ENCODE assay signal across 12 mouse cellular contexts in the genomic region with DNA sequence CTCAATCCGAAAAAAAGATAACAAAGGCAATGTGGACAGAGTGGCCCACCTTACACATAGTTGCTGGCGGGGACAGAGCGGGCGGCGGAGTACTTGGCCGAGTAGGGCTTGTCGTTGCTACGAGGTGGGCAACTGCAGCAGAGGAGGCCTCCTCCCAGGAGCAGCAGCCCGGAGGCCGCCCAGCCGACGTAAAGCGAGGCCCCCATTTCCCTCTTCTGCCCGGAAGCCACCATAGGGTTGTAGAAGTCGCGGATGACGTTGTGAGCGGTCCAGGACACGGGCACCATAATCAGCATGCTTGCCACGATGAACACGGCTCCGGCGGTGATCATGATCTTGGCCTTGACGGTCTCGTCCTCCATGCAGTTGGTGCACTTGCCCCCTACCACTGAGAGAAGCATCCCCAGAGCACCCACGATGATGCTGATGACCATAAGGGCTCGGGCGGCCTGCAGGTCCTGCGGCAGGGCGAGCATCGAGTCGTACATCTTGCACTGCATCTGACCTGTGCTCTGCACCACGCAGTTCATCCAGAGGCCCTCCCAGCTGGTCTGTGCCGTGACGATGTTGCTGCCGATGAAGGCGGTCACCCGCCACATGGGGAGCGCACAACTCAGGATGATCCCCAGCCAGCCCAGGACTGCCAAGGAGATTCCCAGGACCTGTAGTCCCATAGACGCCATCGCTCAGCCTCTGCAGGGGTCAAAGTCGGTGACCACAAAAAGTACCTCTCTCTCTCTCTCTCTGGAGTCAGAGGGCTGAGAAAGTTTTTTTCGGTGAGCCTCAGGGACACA. TPM values are rescaled to one million over a fixed set of nuclear protein-coding genes. Genes with fewer than 3 reads are reported as not detected.
DNase-seq lines count a peak whose midpoint lies in the region; ATAC-seq lines count a peak whose summit lies in the region.
"Had no signal": no experiment of that assay in that cellular context is flagged by ENCODE, and none has a peak within 500 bp of the region (broad histone marks: within the 10 kb centered on the region; RNA-seq: fewer than 3 reads in every experiment).

No protein-coding gene starts in this region.

- ATAC-seq in heart, embryonic 11.5 days (replicated peaks; ENCODE audit: insufficient number of reproducible peaks, low FRiP score, low TSS enrichment), result no peak
- ATAC-seq in lung, embryonic 16.5 days (ENCODE audit: low read depth), result peak; percentile 24
- no peak for ATAC-seq in embryonic facial prominence, embryonic 12.5 days (ENCODE audit: insufficient number of reproducible peaks, insufficient read depth, low FRiP score, low TSS enrichment)
- no peak for ATAC-seq in midbrain, embryonic 12.5 days (ENCODE audit: low FRiP score, low read depth)
- ATAC-seq in activated CD4-positive, CD25-positive, alpha-beta regulatory T cell, adult 4 months, result no peak

- peaks cover 17% of the 10 kb centered on the region for H3K4me1 ChIP-seq in heart, embryonic 11.5 days (ENCODE audit: control insufficient read depth, insufficient read depth, low read length)
- H3K4me1 ChIP-seq in lung, embryonic 16.5 days (replicated peaks; ENCODE audit: control insufficient read depth, insufficient read depth, low read length), result peaks cover 23% of the 10 kb centered on the region
- H3K4me1 ChIP-seq in embryonic facial prominence, embryonic 12.5 days, result peaks cover 9% of the 10 kb centered on the region
- H3K4me1 ChIP-seq in midbrain, embryonic 12.5 days, result peaks cover 10% of the 10 kb centered on the region; the same call in 1 of the 2 replicates

- no peak for DNase-seq in heart, adult 18-20 months
- DNase-seq in lung, adult 18-20 months, result no peak
- DNase-seq in adrenal gland, postnatal 14 days, result no peak
- DNase-seq: cerebellum, postnatal 10 days; gastrocnemius, adult 2 months; right cerebral cortex, postnatal 14 days had no signal

- H3K9ac ChIP-seq in heart, embryonic 11.5 days (ENCODE audit: low read depth, low read length), result no peak overlapping the region
- H3K9ac ChIP-seq in lung, embryonic 16.5 days (ENCODE audit: low read length), result peak overlapping the region; percentile 67
- H3K9ac ChIP-seq in embryonic facial prominence, embryonic 12.5 days, result peak overlapping the region; percentile 41
- no peak overlapping the region for H3K9ac ChIP-seq in midbrain, embryonic 12.5 days (replicated peaks)

- peak overlapping the region; percentile 45 for H3K4me2 ChIP-seq in heart, embryonic 11.5 days
- peak overlapping the region; percentile 49 for H3K4me2 ChIP-seq in lung, embryonic 16.5 days (ENCODE audit: low read depth, low read length)
- H3K4me2 ChIP-seq in embryonic facial prominence, embryonic 12.5 days (replicated peaks), result peak overlapping the region; percentile 33
- peak overlapping the region; percentile 21 for H3K4me2 ChIP-seq in midbrain, embryonic 12.5 days (replicated peaks)

- peak overlapping the region; percentile 24 for H3K4me3 ChIP-seq in heart, embryonic 11.5 days (ENCODE audit: low read depth, low read length)
- H3K4me3 ChIP-seq in lung, embryonic 16.5 days (ENCODE audit: low read length), result peak overlapping the region; percentile 54
- H3K4me3 ChIP-seq in embryonic facial prominence, embryonic 12.5 days, result peak overlapping the region; percentile 30
- no peak overlapping the region for H3K4me3 ChIP-seq in midbrain, embryonic 12.5 days
- H3K4me3 ChIP-seq: gastrocnemius, adult 2 months had no signal

- 21% methylated on average over 43 of the region's 43 CpGs for WGBS in heart, embryonic 11.5 days (ENCODE audit: insufficient replicate concordance)
- WGBS in lung, embryonic 16.5 days, result 18% methylated on average over 43 of the region's 43 CpGs
- 15% methylated on average over 43 of the region's 43 CpGs for WGBS in embryonic facial prominence, embryonic 12.5 days
- WGBS in midbrain, embryonic 12.5 days, result 19% methylated on average over 43 of the region's 43 CpGs

- H3K36me3 ChIP-seq in heart, embryonic 11.5 days (ENCODE audit: control insufficient read depth, insufficient read depth, low read length), result no peaks in the 10 kb centered on the region
- no peaks in the 10 kb centered on the region for H3K36me3 ChIP-seq in lung, embryonic 16.5 days (ENCODE audit: control insufficient read depth, insufficient read depth, low read length)
- H3K36me3 ChIP-seq in embryonic facial prominence, embryonic 12.5 days, result no peaks in the 10 kb centered on the region
- H3K36me3 ChIP-seq in midbrain, embryonic 12.5 days, result no peaks in the 10 kb centered on the region

- H3K27ac ChIP-seq in heart, embryonic 11.5 days (ENCODE audit: low read depth, low read length), result no peak overlapping the region
- H3K27ac ChIP-seq in lung, embryonic 16.5 days (ENCODE audit: low read length), result peak overlapping the region; percentile 92
- H3K27ac ChIP-seq in embryonic facial prominence, embryonic 12.5 days, result peak overlapping the region; percentile 63; the same call in 1 of the 2 replicates
- no peak overlapping the region for H3K27ac ChIP-seq in midbrain, embryonic 12.5 days (replicated peaks)
- H3K27ac ChIP-seq: gastrocnemius, adult 2 months had no signal

- peaks cover 25% of the 10 kb centered on the region for H3K27me3 ChIP-seq in heart, embryonic 11.5 days (ENCODE audit: control insufficient read depth, insufficient read depth, low read length)
- no peaks in the 10 kb centered on the region for H3K27me3 ChIP-seq in lung, embryonic 16.5 days (ENCODE audit: control insufficient read depth, insufficient read depth, low read depth, low read length)
- H3K27me3 ChIP-seq in embryonic facial prominence, embryonic 12.5 days, result peaks cover 46% of the 10 kb centered on the region
- H3K27me3 ChIP-seq in midbrain, embryonic 12.5 days, result peaks cover 51% of the 10 kb centered on the region

- H3K9me3 ChIP-seq in heart, embryonic 11.5 days (replicated peaks; ENCODE audit: control insufficient read depth, low read length), result no peaks in the 10 kb centered on the region
- H3K9me3 ChIP-seq in lung, embryonic 16.5 days (ENCODE audit: control insufficient read depth, low read length), result no peaks in the 10 kb centered on the region
- no peaks in the 10 kb centered on the region for H3K9me3 ChIP-seq in embryonic facial prominence, embryonic 12.5 days
- H3K9me3 ChIP-seq in midbrain, embryonic 12.5 days, result no peaks in the 10 kb centered on the region

RNA-seq across cellular contexts. Expression of a gene that starts 0.5 kb away (rescaled TPM):
- polyA plus RNA-seq in heart, embryonic 11.5 days (2014; fragmentation: Nextera tagmentation; extraction: Ambion mirVana), result 1.4 and 1.7 TPM in 2 replicates
- total RNA-seq in heart, adult 18-20 months (2021), result under 1 TPM in 1 of 2 experiments, not detected in 1; 0.62 TPM
- 33.0 and 33.1 TPM in 2 replicates for polyA plus RNA-seq in lung, embryonic 16.5 days (2015; fragmentation: Nextera tagmentation; extraction: Ambion mirVana)
- 11.8 and 14.6 TPM in 2 replicates for polyA plus RNA-seq in embryonic facial prominence, embryonic 12.5 days (2016; fragmentation: Nextera tagmentation; extraction: Ambion mirVana)
- polyA plus RNA-seq in midbrain, embryonic 12.5 days (2016; fragmentation: Nextera tagmentation; extraction: Ambion mirVana), result 0.98 and 2.0 TPM in 2 replicates
- not detected in 2 replicates for total RNA-seq in adrenal gland, postnatal 14 days (2021)
- polyA plus RNA-seq in activated CD4-positive, CD25-positive, alpha-beta regulatory T cell, adult 4 months (2017; shearing (Covaris generic)), result not detected
- total RNA-seq: gastrocnemius, adult 2 months; layer of hippocampus, postnatal 10 days had no signal

RNA-seq across cellular contexts. Expression of a gene that starts 14.1 kb away (rescaled TPM):
- 10.3 and 11.1 TPM in 2 replicates for polyA plus RNA-seq in heart, embryonic 11.5 days (2014; fragmentation: Nextera tagmentation; extraction: Ambion mirVana)
- total RNA-seq in heart, adult 18-20 months (2021), result 1 to 10 TPM; 5.7 to 7.2 TPM
- polyA plus RNA-seq in lung, embryonic 16.5 days (2015; fragmentation: Nextera tagmentation; extraction: Ambion mirVana), result 30.6 and 33.5 TPM in 2 replicates
- 21.7 and 21.8 TPM in 2 replicates for polyA plus RNA-seq in embryonic facial prominence, embryonic 12.5 days (2016; fragmentation: Nextera tagmentation; extraction: Ambion mirVana)
- polyA plus RNA-seq in midbrain, embryonic 12.5 days (2016; fragmentation: Nextera tagmentation; extraction: Ambion mirVana), result 9.5 and 10.4 TPM in 2 replicates
- total RNA-seq in adrenal gland, postnatal 14 days (2021), result 24.5 and 28.5 TPM in 2 replicates
- 10 to 100 TPM; 20.4 to 23.3 TPM for polyA plus RNA-seq in activated CD4-positive, CD25-positive, alpha-beta regulatory T cell, adult 4 months (2017; shearing (Covaris generic))

RNA-seq across cellular contexts. Expression of a gene that starts 30.9 kb away (rescaled TPM):
- polyA plus RNA-seq in heart, embryonic 11.5 days (2014; fragmentation: Nextera tagmentation; extraction: Ambion mirVana), result 15.0 and 17.1 TPM in 2 replicates
- not detected for total RNA-seq in heart, adult 18-20 months (2021)
- polyA plus RNA-seq in lung, embryonic 16.5 days (2015; fragmentation: Nextera tagmentation; extraction: Ambion mirVana), result 0.75 and 3.3 TPM in 2 replicates
- 2.4 and 2.9 TPM in 2 replicates for polyA plus RNA-seq in embryonic facial prominence, embryonic 12.5 days (2016; fragmentation: Nextera tagmentation; extraction: Ambion mirVana)
- 2.5 TPM in 2 replicates for polyA plus RNA-seq in midbrain, embryonic 12.5 days (2016; fragmentation: Nextera tagmentation; extraction: Ambion mirVana)
- 0.60 and 3.7 TPM in 2 replicates for total RNA-seq in adrenal gland, postnatal 14 days (2021)
- 1 to 10 TPM in 1 of 2 experiments, not detected in 1; 1.3 TPM for polyA plus RNA-seq in activated CD4-positive, CD25-positive, alpha-beta regulatory T cell, adult 4 months (2017; shearing (Covaris generic))
- total RNA-seq: gastrocnemius, adult 2 months; layer of hippocampus, postnatal 10 days had no signal

RNA-seq across cellular contexts. Expression of a gene that starts 39.7 kb away (rescaled TPM):
- polyA plus RNA-seq in heart, embryonic 11.5 days (2014; fragmentation: Nextera tagmentation; extraction: Ambion mirVana), result not detected in 2 replicates
- not detected for total RNA-seq in heart, adult 18-20 months (2021)
- polyA plus RNA-seq in lung, embryonic 16.5 days (2015; fragmentation: Nextera tagmentation; extraction: Ambion mirVana), result not detected in 2 replicates
- polyA plus RNA-seq in embryonic facial prominence, embryonic 12.5 days (2016; fragmentation: Nextera tagmentation; extraction: Ambion mirVana), result not detected in 2 replicates
- not detected in 2 replicates for polyA plus RNA-seq in midbrain, embryonic 12.5 days (2016; fragmentation: Nextera tagmentation; extraction: Ambion mirVana)
- total RNA-seq in adrenal gland, postnatal 14 days (2021), result not detected in 2 replicates
- not detected for polyA plus RNA-seq in activated CD4-positive, CD25-positive, alpha-beta regulatory T cell, adult 4 months (2017; shearing (Covaris generic))
- total RNA-seq: gastrocnemius, adult 2 months; layer of hippocampus, postnatal 10 days had no signal

RNA-seq across cellular contexts. Expression of a gene that starts 39.8 kb away (rescaled TPM):
- 1.2 and 1.5 TPM in 2 replicates for polyA plus RNA-seq in heart, embryonic 11.5 days (2014; fragmentation: Nextera tagmentation; extraction: Ambion mirVana)
- total RNA-seq in heart, adult 18-20 months (2021), result 1 to 10 TPM in 1 of 2 experiments, under 1 TPM in 1; 0.20 to 1.8 TPM
- polyA plus RNA-seq in lung, embryonic 16.5 days (2015; fragmentation: Nextera tagmentation; extraction: Ambion mirVana), result 328 and 355 TPM in 2 replicates
- polyA plus RNA-seq in embryonic facial prominence, embryonic 12.5 days (2016; fragmentation: Nextera tagmentation; extraction: Ambion mirVana), result 14.8 and 20.5 TPM in 2 replicates
- 2.3 and 2.8 TPM in 2 replicates for polyA plus RNA-seq in midbrain, embryonic 12.5 days (2016; fragmentation: Nextera tagmentation; extraction: Ambion mirVana)
- 0.90 and 9.0 TPM in 2 replicates for total RNA-seq in adrenal gland, postnatal 14 days (2021)
- not detected for polyA plus RNA-seq in activated CD4-positive, CD25-positive, alpha-beta regulatory T cell, adult 4 months (2017; shearing (Covaris generic))
- total RNA-seq: gastrocnemius, adult 2 months had no signal

Comparison
In these comparisons a context has a peak if more than half of its experiments do, and no peak if none do; other contexts are left out.
1. H3K27ac ChIP-seq: peak in lung, embryonic 16.5 days (single experiment) and embryonic facial prominence, embryonic 12.5 days (single experiment); none in heart, embryonic 11.5 days (single experiment) and midbrain, embryonic 12.5 days (single experiment).
2. H3K9ac ChIP-seq: peak in lung, embryonic 16.5 days (single experiment) and embryonic facial prominence, embryonic 12.5 days (single experiment); none in heart, embryonic 11.5 days (single experiment) and midbrain, embryonic 12.5 days (single experiment).
3. Peak in every context shown above with its lines, with median percentiles within 50 percentile points of each other: H3K4me2 ChIP-seq.